Mouse (Mus musculus) adrenal gland, postnatal 36 days (tissue): Measurements from ENCODE around the gene Fam24a. TPM values are rescaled to one million over a fixed set of nuclear protein-coding genes. Genes with fewer than 3 reads are reported as not detected.

Source experiments
- total RNA-seq, 2 experiments: library from RNA; stranded (reverse); gene quantifications; 2 replicates each; pipeline ENCODE4 v1.2.3; 2021

The Fam24a gene
- total RNA-seq, 2 experiments from 2014 or later, result not detected

Other genes with a start within 250 kb of the Fam24a start
- gene 4933402N03Rik, start 187.6 kb upstream of the Fam24a start, total RNA-seq, result not detected
- not detected for gene 5430419D17Rik, start 159.5 kb upstream of the Fam24a start, total RNA-seq
- gene Cuzd1, start 11.6 kb upstream of the Fam24a start, total RNA-seq, result not detected
- not detected for gene Fam24b, start 4.3 kb upstream of the Fam24a start, total RNA-seq
- 10 to 100 TPM; 12.0 to 16.8 TPM for gene 2310057M21Rik, start 28.9 kb downstream of the Fam24a start, total RNA-seq
- gene Pstk, start 37.3 kb downstream of the Fam24a start, total RNA-seq, result 10 to 100 TPM; 19.8 to 21.1 TPM
- gene Ikzf5, start 76.7 kb downstream of the Fam24a start, total RNA-seq, result 10 to 100 TPM; 28.6 to 32.7 TPM
- gene Acadsb, start 76.7 kb downstream of the Fam24a start, total RNA-seq, result 100 to 1,000 TPM; 240 to 608 TPM
- gene Hmx3, start 209.0 kb downstream of the Fam24a start, total RNA-seq, result not detected
- not detected for gene Hmx2, start 214.9 kb downstream of the Fam24a start, total RNA-seq
- gene Bub3, start 226.4 kb downstream of the Fam24a start, total RNA-seq, result 10 to 100 TPM; 74.7 to 79.1 TPM